Mouse (Mus musculus) retina, embryonic 14.5 days (tissue): Measurements from ENCODE around the gene Arel1.

Experiments
- DNase-seq: peaks from one replicate; pipeline ENCODE4 v3.0.0-alpha.2; 2015; ENCODE audit warnings: low spot score

Arel1 gene

DNA sequence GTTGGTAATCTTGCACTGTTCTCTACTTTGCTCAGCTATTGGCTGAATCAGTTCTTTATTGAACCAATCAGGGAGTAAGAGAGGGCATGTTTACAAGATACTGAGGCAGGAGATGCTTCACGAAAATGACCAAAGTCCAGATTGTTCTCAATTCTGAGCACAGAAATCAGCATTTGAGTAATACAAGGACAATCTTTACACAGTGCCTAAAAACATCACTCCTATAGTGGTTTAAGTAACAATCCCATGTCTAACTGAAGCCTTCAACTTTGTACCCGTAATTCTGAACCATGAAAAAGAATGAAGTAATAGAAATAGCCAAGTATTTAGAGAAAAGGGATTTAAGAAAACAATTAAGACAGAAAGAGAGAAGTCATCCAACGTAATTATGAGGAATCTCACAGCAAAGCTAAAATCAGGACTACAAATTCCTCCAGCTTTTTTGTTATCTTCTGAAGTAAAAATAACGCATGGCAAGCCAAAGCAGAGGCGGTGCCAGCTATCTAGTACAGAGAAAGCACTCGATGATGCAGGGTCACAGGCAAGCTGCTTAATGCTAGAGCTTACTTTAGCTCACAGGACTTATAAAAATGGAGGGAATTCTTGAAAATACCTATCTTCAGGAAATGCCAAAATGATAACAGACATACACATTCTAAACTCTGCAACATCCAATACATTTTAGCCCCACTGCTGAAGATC, 22.0 kb downstream of the Arel1 start:
- DNase-seq, result no peak

- no peak for DNase-seq
Observed at GRCm38 (mm10) chr12:84947894-84948583, 22.7 kb downstream of the Arel1 start.

- DNase-seq, result no peak
Observed at GRCm38 (mm10) chr12:84944813-84945553, 25.7 kb downstream of the Arel1 start.

- DNase-seq, result no peak
Observed at GRCm38 (mm10) chr12:84944150-84944812, 26.4 kb downstream of the Arel1 start.

GRCm38 (mm10) chr12:84943006-84943952, 27.4 kb downstream of the Arel1 start:
- DNase-seq, result no peak

GRCm38 (mm10) chr12:84941717-84942116, 29.0 kb downstream of the Arel1 start:
- DNase-seq, result no peak

GRCm38 (mm10) chr12:84940343-84940742, 30.4 kb downstream of the Arel1 start:
- DNase-seq, result no peak

DNA sequence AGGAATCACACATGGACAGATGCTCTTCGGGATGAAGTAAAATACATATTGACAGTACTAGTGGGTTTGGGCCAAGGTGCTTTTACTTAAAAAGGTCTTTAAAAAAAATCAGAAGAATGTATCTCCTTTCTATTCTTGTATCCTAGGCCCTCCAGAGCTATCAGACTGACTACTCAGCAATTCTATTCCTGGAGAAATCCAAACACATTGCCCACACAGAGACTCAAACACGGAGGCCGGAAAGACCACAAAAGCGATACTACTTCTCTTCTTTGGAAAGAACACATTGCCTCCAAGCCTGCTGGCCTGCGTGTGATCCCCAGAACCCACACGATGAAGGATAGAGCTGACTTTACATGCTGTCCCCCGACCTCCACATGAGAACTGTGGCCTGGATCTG, 31.6 kb downstream of the Arel1 start:
- DNase-seq, result no peak

DNA sequence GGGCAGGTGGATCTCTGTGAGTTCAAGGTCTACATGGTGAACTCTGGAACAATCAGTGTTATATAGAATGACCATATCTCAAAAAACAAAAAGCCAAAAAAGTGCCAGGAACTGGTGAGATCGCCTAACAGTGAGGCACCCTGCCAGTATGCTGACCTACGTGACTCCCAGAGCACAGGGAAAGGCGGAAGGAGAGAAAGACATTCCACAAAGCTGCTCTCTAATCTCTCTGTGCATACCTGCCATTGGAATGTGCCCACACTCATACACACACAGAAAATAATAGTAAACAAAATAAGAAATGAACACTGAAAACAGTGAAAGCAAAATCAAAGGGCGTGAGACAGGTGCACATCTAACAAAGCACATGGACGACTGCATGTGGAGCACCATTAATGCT, 35.4 kb downstream of the Arel1 start:
- no peak for DNase-seq

GRCm38 (mm10) chr12:84932210-84932609, 38.5 kb downstream of the Arel1 start:
- DNase-seq, result no peak

GRCm38 (mm10) chr12:84926542-84926941, 44.2 kb downstream of the Arel1 start:
- DNase-seq, result no peak

DNA sequence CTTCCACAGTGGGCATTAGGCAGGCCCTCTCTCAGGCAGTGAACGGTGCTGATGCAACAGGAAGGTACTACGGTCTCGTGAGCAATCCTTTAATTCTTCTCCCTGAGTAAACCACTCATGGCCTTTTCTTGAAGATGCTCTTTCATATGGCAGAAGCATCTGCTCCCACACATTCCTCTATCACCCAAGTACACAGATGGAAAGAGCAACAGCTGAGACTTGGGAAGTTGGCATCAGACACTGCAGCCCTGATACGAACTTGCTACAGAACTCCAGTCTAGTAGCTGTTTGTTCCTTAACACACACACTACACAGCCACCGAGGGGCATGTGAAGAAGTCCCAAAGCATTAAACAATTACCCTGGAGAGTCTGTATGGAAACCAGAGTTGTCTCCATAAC, 46.4 kb downstream of the Arel1 start:
- no peak for DNase-seq

DNA sequence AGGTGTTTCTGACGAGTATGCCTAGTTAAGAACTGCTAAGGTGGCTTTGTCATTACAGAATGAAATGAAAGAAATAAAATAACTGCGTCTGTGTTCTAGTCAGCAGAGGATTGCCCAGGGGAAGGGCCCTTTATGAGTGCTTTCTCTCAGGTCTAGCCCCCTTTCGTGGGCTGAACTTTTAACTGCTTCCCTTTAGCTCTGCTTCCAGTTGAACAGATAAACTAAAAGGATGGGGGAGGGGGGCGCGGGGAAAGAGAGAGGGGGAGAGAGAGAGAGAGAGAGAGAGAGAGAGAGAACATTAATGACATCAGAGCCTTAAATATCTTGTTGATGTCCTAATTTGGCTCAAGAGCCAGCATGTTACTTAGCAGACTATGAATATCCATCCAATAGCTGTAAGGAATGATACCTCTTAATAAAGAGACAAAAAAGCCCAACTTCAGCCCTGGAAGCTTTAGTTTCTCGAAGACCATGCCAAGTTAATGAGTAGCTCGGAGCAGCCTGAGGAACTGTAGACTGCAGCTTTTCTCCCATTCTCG, 48.8 kb downstream of the Arel1 start:
- DNase-seq, result peak; percentile 24

DNA sequence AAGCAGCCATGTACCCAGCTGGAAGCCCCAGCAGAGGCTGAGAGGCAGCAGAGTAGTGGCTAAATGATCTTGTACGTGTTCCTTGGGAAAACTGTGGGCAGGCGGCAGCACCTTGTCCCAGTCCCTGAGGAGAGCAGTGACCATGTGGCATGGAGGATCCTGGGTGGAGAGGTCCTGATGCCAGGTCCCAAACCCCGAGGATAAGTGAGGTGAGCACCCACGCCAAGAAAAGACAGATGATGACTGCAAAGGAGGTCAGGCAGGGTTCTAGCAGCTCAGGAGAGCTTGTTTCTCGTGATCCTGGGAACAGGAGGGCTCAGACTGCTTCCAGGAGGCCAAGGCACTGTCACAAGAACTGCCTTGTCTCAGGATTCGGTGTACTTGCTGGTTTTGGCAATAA, 51.9 kb downstream of the Arel1 start:
- no peak for DNase-seq

DNA sequence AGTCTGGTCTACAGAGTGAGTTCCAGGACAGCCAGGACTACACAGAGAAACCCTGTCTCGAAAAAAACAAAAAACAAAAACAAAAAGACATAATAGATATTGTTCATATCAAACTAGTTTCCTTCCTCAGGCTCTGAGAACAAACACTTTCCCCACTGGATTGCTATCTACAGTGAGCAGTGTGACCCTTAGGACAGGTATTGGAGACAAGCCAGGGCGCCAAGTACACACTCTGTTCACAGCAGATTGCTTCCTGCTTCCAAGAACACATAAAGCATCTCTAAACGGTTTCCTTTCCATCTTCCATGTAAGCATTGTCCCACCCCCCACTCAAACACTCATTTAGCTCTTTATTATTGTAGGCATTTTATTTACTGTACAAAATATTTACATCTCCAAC, 52.9 kb downstream of the Arel1 start:
- no peak for DNase-seq

DNA sequence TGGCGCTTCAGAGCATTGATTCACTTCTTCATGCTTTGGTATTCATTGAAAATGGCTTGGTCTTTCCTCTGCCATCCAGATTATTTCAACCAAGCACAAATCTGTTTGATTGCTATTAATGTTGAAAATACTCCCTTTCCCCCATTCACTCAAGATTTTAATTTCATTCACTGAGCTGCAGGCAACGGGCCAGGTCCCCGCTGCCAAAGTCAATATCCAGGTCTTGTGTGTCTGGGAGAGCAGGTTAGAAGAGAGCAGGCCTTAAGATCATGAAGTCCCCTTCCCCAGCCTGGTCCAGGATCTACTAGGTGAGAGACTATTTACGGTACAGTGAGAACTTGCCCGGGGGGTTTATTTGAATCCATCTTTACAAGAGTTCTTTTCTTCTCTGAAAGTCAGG, 55.7 kb downstream of the Arel1 start:
- no peak for DNase-seq

GRCm38 (mm10) chr12:84912652-84913104, 58.0 kb downstream of the Arel1 start:
- no peak for DNase-seq

- DNase-seq, result peak; percentile 19
Observed at GRCm38 (mm10) chr12:84911640-84912039, 59.1 kb downstream of the Arel1 start.

GRCm38 (mm10) chr12:84910066-84910465, 60.6 kb downstream of the Arel1 start:
- no peak for DNase-seq

DNA sequence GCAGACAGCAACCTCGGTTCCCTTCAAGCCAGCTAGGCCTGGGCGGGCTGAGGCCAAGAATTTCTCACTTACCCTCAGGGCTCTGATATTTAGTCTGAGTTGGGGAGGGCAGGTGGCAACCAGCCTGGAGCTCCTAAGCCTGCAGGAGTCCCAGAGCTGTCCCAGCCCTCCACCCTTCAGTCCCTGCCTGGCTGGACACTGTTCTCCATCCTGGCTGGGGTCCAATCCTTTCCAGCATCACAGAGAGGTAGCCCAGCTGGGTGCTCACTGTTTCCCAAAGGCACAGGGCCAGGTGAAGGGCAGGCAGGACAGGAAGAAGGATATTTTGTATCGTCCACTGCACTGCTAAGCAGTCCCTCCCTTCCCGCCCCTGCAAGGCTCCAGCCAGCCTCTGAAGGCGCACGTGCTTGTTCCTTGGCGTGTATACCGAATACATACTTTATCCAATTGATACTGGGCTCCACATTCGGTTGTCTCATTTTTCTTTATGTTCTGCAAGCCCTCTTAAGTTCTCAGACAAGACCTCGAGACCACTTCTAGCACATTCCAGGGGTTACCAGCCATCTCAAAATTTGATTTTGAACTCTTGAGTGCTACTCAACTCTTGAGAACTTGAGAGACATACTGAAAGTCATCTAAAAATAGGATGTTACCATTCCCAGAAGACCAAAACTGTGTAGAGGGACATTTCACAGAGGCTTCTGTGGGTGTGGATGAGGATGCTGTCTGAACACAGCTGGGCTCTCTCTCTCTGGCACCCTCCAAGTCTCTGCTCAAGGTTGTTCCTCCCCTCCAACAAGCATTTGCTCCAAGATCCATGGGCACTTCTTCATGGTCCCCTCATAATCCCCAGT, 62.8 kb downstream of the Arel1 start:
- no peak for DNase-seq
